Mouse (Mus musculus) heart, adult 2 months (tissue): Measurements from ENCODE around the gene Runx1.

Experiments used
- CTCF ChIP-seq: fragments of 200-600 bp; IDR thresholded peaks from 2 replicates; pipeline ENCODE4 v1.8.1; 2022; ENCODE audit warnings: antibody characterized with exemption, mild to moderate bottlenecking, moderate library complexity
- POLR2A ChIP-seq: fragments of 200-500 bp; IDR thresholded peaks from 2 replicates; pipeline ENCODE4 v1.6.1; 2011; ENCODE audit warnings: mild to moderate bottlenecking, low read depth, low read length, control low read depth; ENCODE audit not compliant: insufficient read depth

DNA sequence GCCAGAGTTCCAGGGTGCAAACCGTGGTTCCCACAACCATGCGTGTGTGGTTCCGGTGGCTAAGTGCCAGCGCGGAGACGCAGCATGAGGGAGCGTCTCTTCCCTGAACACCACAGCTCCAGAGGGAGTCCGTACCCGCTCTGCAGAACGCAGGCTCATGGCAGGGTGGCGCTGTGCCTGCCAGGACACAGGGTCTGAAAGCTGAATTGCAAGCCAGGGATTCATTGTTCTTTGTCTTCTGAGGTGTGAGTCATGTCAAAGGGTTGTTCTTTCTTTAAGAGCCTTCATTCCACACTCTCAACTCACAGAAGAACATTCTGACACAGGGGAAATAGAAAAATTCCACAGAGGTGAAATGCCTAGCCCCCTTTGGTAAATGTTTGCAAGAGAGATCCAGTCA lies 202.0 kb downstream of the Runx1 start:
- TF ChIP-seq CTCF (no peak), POLR2A (no peak)
